8 mouse cellular contexts compared by ENCODE assay signal in the genomic region with DNA sequence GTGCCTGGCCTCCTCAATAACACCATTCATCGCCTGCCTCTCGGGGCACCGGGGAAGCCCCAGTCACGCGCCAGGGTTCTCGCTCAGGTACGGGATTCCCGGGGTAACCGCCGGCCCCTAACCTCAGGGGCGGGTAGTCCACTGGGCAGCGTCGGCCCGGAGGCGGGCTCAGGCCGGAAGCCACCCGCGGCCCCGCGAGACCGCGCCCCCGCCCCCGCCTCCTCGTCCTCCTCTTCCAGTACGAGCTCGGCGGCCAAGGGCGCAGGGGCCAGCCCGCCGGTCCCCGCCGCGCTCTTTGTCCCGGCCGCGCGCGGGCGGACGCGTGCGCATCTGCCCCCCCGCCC. TPM values are rescaled to one million over a fixed set of nuclear protein-coding genes. Genes with fewer than 3 reads are reported as not detected.
DNase-seq lines count a peak whose midpoint lies in the region; ATAC-seq and TF ChIP-seq lines count a peak whose summit lies in the region.

No protein-coding gene starts in this region.

- no peaks in the 10 kb centered on the region for H3K9me3 ChIP-seq in embryonic facial prominence, embryonic 12.5 days

- H3K4me3 ChIP-seq in embryonic facial prominence, embryonic 12.5 days, result peak overlapping the region; percentile 72
- H3K4me3 ChIP-seq in liver, adult 2 months (ENCODE audit: insufficient read depth, low read depth, low read length), result peak overlapping the region; percentile 69

- no peaks in the 10 kb centered on the region; the same call in 1 of the 2 replicates for H3K79me2 ChIP-seq in liver, adult 2 months (ENCODE audit: control insufficient read depth, insufficient read depth, low read length)

- peak overlapping the region; percentile 97 for H3K9ac ChIP-seq in embryonic facial prominence, embryonic 12.5 days
- H3K9ac ChIP-seq in liver, adult 2 months (ENCODE audit: low read depth, low read length), result peak overlapping the region; percentile 69

- TF ChIP-seq CTCF in liver, adult 2 months (IDR thresholded peaks at IDR 0.05; ENCODE audit: low read depth, low read length), result no peak

- H3K27ac ChIP-seq in embryonic facial prominence, embryonic 12.5 days, result peak overlapping the region; percentile 98
- peak overlapping the region; percentile 27 for H3K27ac ChIP-seq in liver, adult 2 months (replicated peaks; ENCODE audit: insufficient read depth, low read depth, low read length)

- peaks cover 10% of the 10 kb centered on the region; the same call in 1 of the 2 replicates for H3K4me1 ChIP-seq in embryonic facial prominence, embryonic 12.5 days
- H3K4me1 ChIP-seq in liver, adult 2 months (ENCODE audit: control insufficient read depth, insufficient read depth, low read length), result peaks cover 10% of the 10 kb centered on the region

- ATAC-seq in embryonic facial prominence, embryonic 12.5 days (ENCODE audit: insufficient number of reproducible peaks, insufficient read depth, low FRiP score, low TSS enrichment), result peak; percentile 73
- peak; percentile 52 for ATAC-seq in monocyte, adult 5-6 weeks (replicated peaks; ENCODE audit: insufficient number of reproducible peaks, low FRiP score, low TSS enrichment, poor library complexity, severe bottlenecking)

- 1% methylated on average over 37 of the region's 44 CpGs for WGBS in embryonic facial prominence, embryonic 12.5 days
- under 1% methylated on average over 33 of the region's 44 CpGs for WGBS in liver, adult 2 months

- TF ChIP-seq POLR2A in liver, adult 2 months (IDR thresholded peaks at IDR 0.05; ENCODE audit: extremely low read depth, insufficient read depth, low read length), result peak; percentile 27; the same call in 1 of the 2 replicates

- no peaks in the 10 kb centered on the region for H3K36me3 ChIP-seq in embryonic facial prominence, embryonic 12.5 days
- peaks cover 3% of the 10 kb centered on the region; the same call in 1 of the 2 replicates for H3K36me3 ChIP-seq in liver, adult 2 months (ENCODE audit: control insufficient read depth, insufficient read depth, low read length)

- DNase-seq in 3134 (ENCODE audit: extremely low read depth, insufficient read length, low spot score), result peak; percentile 84
- DNase-seq in adrenal gland, postnatal 25 days, result peak; percentile 83
- DNase-seq in heart, adult 8-10 months (ENCODE audit: low spot score), result peak; percentile 62
- peak; percentile 83 for DNase-seq in kidney, adult 9 months
- peak; percentile 66 for DNase-seq in liver, adult 2 months (ENCODE audit: extremely low read depth, low read depth, low spot score)
- peak; percentile 89 to 91 for DNase-seq in spleen, postnatal 36 days (ENCODE audit: low spot score in 2 of 2)

- peak overlapping the region; percentile 71 for H3K4me2 ChIP-seq in embryonic facial prominence, embryonic 12.5 days (replicated peaks)

- no peaks in the 10 kb centered on the region for H3K27me3 ChIP-seq in embryonic facial prominence, embryonic 12.5 days
- no peaks in the 10 kb centered on the region for H3K27me3 ChIP-seq in liver, adult 2 months (ENCODE audit: control insufficient read depth, insufficient read depth, low read length)

RNA-seq across cellular contexts. Expression of gene Ube2e3, which starts 0.6 kb away (rescaled TPM):
- 64.3 and 78.5 TPM in 2 replicates for total RNA-seq in adrenal gland, postnatal 25 days (2021)
- polyA plus RNA-seq in embryonic facial prominence, embryonic 12.5 days (2016; fragmentation: Nextera tagmentation; extraction: Ambion mirVana), result 204 and 213 TPM in 2 replicates
- total RNA-seq in heart, adult 8-10 months (2022), result 10 to 100 TPM; 42.7 to 50.7 (median 45.5) TPM
- total RNA-seq in liver, adult 2 months (2014; rRNA removed), result 22.3 and 26.7 TPM in 2 replicates
- polyA plus RNA-seq in liver, adult 2 months (2012; rRNA removed), result 17.2 and 18.0 TPM in 2 replicates
- 30.8 to 47.5 TPM (median 45.4 TPM) in 3 replicates for total RNA-seq in monocyte, adult 5-6 weeks (2017)

Comparison
In these comparisons a context has a peak if more than half of its experiments do, and no peak if none do; other contexts are left out.
1. Peak in every context shown above with its lines: DNase-seq, ATAC-seq, H3K4me3 ChIP-seq and H3K27ac ChIP-seq.